Mouse (Mus musculus): ENCODE measurements around the gene Slc12a3. TPM values are rescaled to one million over a fixed set of nuclear protein-coding genes. Genes with fewer than 3 reads are reported as not detected.

Slc12a3 gene
- polyA plus RNA-seq, 1 experiment from 2014 or later, result not detected

- 87% methylated on average over 2 of the region's 2 CpGs for WGBS
- H3K4me1 ChIP-seq, result peaks cover 8% of the 10 kb centered on the region; the same call in 1 of the 2 replicates
- no peaks in the 10 kb centered on the region for H3K9me3 ChIP-seq (replicated peaks)
- H3K36me3 ChIP-seq, result no peaks in the 10 kb centered on the region
- H3K4me3 ChIP-seq, result no peak overlapping the region
- H3K27ac ChIP-seq, result no peak overlapping the region
- DNase-seq (ENCODE audit: low spot score), result no peak
- no peaks in the 10 kb centered on the region for H3K27me3 ChIP-seq (ENCODE audit: low read depth, poor library complexity, severe bottlenecking)
Observed at GRCm38 (mm10) chr8:94363906-94364305, 34.9 kb downstream of the Slc12a3 start.

DNA sequence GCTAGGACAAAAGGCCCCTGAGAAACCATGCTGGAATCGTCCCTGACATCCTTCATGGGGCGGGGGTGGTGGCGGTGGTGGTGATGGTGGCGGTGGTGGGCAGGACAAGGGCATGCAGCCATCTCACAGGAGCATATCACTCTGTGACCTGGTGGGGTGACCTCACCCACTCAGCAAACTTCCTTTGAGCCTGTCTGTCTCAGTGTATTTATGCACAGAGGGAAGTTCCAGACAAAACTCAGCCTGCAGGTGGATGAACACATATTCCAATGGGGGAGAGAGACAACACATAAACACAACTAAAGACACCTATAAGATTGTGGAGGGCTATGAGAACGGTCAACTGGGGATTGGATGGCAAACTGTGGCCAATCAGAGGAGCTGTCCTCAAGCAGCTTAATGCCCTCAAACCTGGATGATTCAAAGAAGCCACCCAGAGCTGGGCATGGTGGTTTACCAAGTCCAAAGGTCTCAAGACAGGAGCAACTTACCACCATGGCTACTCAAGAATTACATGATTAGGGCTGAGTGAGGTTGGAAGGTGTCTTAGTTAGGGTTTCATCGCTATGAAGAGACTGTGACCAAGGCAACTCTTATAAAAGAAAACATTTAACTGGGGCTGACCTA is 35.8 kb downstream of the Slc12a3 start:
- WGBS, result 92% methylated on average over 6 of the region's 6 CpGs
- H3K27me3 ChIP-seq (ENCODE audit: low read depth, poor library complexity, severe bottlenecking), result no peaks in the 10 kb centered on the region
- peaks cover 8% of the 10 kb centered on the region; the same call in 1 of the 2 replicates for H3K4me1 ChIP-seq
- DNase-seq (ENCODE audit: low spot score), result no peak
- no peak overlapping the region for H3K27ac ChIP-seq
- H3K9me3 ChIP-seq (replicated peaks), result no peaks in the 10 kb centered on the region
- H3K4me3 ChIP-seq, result no peak overlapping the region
- no peaks in the 10 kb centered on the region for H3K36me3 ChIP-seq

DNA sequence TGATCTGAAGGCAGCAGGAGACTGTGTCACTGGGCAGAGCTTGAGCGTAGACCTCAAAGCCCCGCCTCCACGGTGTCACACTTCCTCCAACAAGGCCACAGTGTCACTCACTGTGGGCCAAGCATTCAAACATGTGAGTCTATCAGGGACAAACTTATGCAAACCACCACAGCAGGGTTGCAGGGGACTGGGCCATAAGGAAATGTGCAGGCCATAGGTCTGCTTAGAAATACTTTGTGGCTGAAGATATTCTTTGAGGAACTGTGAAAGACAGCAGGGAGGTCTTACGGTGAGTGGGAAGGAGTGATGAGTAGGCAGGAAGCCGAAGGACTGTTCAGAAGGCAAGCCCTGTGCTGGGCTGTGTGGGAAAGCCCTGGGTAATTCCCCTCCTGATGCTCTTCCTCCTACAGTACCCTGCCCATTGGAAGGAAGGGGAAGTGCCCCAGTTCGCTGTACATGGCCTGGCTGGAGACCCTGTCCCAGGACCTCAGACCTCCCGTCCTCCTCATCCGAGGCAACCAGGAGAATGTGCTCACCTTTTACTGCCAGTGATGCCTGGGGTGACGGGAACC is 36.5 kb downstream of the Slc12a3 start:
- Histone ChIP-seq H3K4me1 (peaks cover 11% of the 10 kb centered on the region; the same call in 1 of the 2 replicates), H3K9me3 (replicated peaks) (no peaks in the 10 kb centered on the region), H3K27ac (no peak overlapping the region), H3K36me3 (no peaks in the 10 kb centered on the region), H3K4me3 (no peak overlapping the region), H3K27me3 (ENCODE audit: low read depth, poor library complexity, severe bottlenecking) (no peaks in the 10 kb centered on the region)
- no peak for DNase-seq (ENCODE audit: low spot score)
- WGBS, result 83% methylated on average over 9 of the region's 9 CpGs

- 84% methylated on average over 5 of the region's 5 CpGs for WGBS
Observed at GRCm38 (mm10) chr8:94370839-94371238, 41.8 kb downstream of the Slc12a3 start.

DNA sequence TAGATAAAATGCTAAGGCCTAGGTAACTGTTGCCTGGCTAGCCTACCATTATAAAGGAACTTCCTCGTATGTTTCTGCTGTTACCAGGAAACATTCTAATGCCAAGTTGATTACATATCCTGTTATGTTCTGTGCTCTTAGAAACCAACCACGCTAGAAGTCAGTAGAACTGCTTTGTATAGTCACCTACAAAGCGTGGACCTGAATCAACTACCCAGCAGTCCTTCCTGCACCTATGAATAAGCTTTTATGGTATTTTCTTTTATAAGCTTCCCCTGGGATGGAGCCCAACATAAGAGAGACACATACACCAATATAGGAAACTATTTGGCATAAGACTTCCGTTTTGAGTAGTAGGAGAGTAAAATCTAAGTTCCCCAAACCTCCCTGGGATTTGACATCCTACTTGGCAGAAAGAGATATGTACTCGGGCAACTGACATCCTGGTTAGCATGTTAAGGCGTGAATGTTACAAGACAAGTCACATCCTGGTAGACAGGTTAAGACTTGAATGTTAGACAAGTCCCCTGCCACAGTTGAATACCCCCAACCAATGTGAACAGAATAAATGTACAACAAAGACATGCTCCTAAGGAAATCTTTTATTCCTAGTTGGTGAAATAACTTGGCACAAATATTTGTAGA is 44.1 kb downstream of the Slc12a3 start:
- Histone ChIP-seq H3K9me3 (replicated peaks) (no peaks in the 10 kb centered on the region), H3K27ac (no peak overlapping the region), H3K4me1 (peaks cover 11% of the 10 kb centered on the region), H3K36me3 (no peaks in the 10 kb centered on the region), H3K27me3 (ENCODE audit: low read depth, poor library complexity, severe bottlenecking) (no peaks in the 10 kb centered on the region), H3K4me3 (no peak overlapping the region)
- DNase-seq (ENCODE audit: low spot score), result no peak
- 90% methylated on average over 6 of the region's 6 CpGs for WGBS

More at GRCm38 (mm10) chr8:94370839-94371238, 41.8 kb downstream of the Slc12a3 start:
- DNase-seq (ENCODE audit: low spot score), result no peak
- no peaks in the 10 kb centered on the region for H3K36me3 ChIP-seq
- H3K4me1 ChIP-seq, result peaks cover 8% of the 10 kb centered on the region; the same call in 1 of the 2 replicates
- H3K27me3 ChIP-seq (ENCODE audit: low read depth, poor library complexity, severe bottlenecking), result no peaks in the 10 kb centered on the region
- H3K9me3 ChIP-seq (replicated peaks), result no peaks in the 10 kb centered on the region
- H3K4me3 ChIP-seq, result no peak overlapping the region
- no peak overlapping the region for H3K27ac ChIP-seq

DNA sequence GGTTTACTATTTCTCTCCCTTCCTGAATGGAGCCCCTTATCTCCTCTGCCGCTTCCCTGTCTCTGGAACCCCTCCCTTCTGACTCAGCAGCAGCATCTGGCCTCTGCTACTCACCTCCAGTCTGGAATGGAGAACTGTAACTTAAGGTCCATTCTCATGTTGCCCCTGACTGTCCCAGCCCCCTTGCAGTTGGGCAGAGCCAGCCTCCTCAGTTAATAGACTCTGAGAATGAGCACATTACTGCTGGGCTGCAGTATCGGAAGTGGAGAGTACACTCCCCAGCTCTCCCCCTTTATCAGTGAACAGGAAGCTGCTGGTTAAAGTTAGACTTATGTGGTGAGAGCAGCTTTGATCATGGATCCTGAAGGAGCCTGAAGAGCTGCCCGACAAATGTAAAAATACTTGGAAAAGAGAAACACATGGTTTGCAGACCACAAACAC is 46.6 kb downstream of the Slc12a3 start:
- H3K27ac ChIP-seq, result no peak overlapping the region
- WGBS, result 40% methylated on average over 3 of the region's 3 CpGs

DNA sequence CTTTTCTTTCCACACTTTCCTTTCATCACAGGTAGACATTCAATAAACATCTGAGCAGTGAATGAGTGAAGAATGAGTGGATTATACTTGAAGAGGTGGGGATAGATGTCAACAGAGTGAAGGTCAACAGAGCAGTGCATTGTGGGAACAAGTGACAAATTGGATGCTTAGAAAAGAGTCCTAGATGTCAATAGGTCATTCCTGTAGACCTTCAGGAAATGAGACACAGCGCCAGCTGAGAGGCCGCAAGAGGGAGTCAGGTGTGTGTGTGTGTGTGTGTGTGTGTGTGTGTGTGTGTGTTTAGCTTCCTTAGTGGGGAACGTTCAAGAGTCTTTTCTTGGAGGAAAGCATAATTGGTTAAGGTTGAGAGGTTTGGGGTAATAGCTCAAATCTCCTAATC is 47.2 kb downstream of the Slc12a3 start:
- Histone ChIP-seq H3K27ac (no peak overlapping the region), H3K36me3 (no peaks in the 10 kb centered on the region), H3K4me3 (no peak overlapping the region), H3K27me3 (ENCODE audit: low read depth, poor library complexity, severe bottlenecking) (no peaks in the 10 kb centered on the region), H3K4me1 (peaks cover 4% of the 10 kb centered on the region), H3K9me3 (replicated peaks) (no peaks in the 10 kb centered on the region)
- WGBS, result 78% methylated on average over 3 of the region's 3 CpGs
- no peak for DNase-seq (ENCODE audit: low spot score)

More for the DNA sequence above, 46.6 kb downstream of the Slc12a3 start:
- no peaks in the 10 kb centered on the region for H3K36me3 ChIP-seq
- no peak for DNase-seq (ENCODE audit: low spot score)
- H3K9me3 ChIP-seq (replicated peaks), result no peaks in the 10 kb centered on the region
- H3K27me3 ChIP-seq (ENCODE audit: low read depth, poor library complexity, severe bottlenecking), result no peaks in the 10 kb centered on the region
- no peak overlapping the region for H3K4me3 ChIP-seq
- H3K4me1 ChIP-seq, result peaks cover 6% of the 10 kb centered on the region

- WGBS, result 85% methylated on average over 2 of the region's 2 CpGs
- no peak overlapping the region for H3K4me3 ChIP-seq
- no peaks in the 10 kb centered on the region for H3K27me3 ChIP-seq (ENCODE audit: low read depth, poor library complexity, severe bottlenecking)
- no peak overlapping the region for H3K27ac ChIP-seq
- peaks cover 4% of the 10 kb centered on the region for H3K4me1 ChIP-seq
- DNase-seq (ENCODE audit: low spot score), result no peak
- H3K36me3 ChIP-seq, result no peaks in the 10 kb centered on the region
- no peaks in the 10 kb centered on the region for H3K9me3 ChIP-seq (replicated peaks)
Observed at GRCm38 (mm10) chr8:94376580-94376979, 47.6 kb downstream of the Slc12a3 start.

- Histone ChIP-seq H3K27me3 (ENCODE audit: low read depth, poor library complexity, severe bottlenecking) (no peaks in the 10 kb centered on the region), H3K27ac (no peak overlapping the region), H3K4me3 (no peak overlapping the region), H3K9me3 (replicated peaks) (no peaks in the 10 kb centered on the region), H3K36me3 (no peaks in the 10 kb centered on the region), H3K4me1 (peaks cover 4% of the 10 kb centered on the region)
- no peak for DNase-seq (ENCODE audit: low spot score)
- 87% methylated on average over 4 of the region's 4 CpGs for WGBS
Observed at GRCm38 (mm10) chr8:94377031-94377430, 48.0 kb downstream of the Slc12a3 start.

DNA sequence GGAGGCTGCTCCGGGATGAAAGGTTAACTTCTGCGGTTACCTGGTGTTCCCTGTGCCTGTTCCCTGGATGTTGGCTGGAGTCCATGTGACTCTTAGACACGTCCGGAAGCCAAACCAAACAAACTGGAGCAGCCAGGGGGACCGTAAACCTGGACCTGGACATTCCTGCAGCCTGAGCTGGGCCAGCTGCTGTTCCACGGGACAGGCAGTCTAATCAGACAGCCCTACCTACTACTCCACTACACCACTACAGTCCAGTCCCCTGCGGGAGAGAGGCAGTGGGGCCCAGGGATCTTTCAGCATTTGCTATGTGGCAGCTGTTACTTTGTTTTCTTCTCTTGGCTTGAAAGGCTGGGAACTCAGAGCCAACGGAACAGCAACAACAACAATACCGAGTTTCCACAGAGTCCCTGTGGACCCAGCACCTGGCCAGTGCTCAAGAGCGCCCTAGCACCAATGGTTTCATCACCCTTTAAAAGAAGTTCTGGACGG is 48.8 kb downstream of the Slc12a3 start:
- DNase-seq (ENCODE audit: low spot score), result no peak

GRCm38 (mm10) chr8:94378763-94379415 is 49.9 kb downstream of the Slc12a3 start:
- no peaks in the 10 kb centered on the region for H3K36me3 ChIP-seq
- H3K4me1 ChIP-seq, result peaks cover 4% of the 10 kb centered on the region
- WGBS, result 86% methylated on average over 15 of the region's 15 CpGs
- DNase-seq (ENCODE audit: low spot score), result no peak
- H3K4me3 ChIP-seq, result no peak overlapping the region
- H3K27ac ChIP-seq, result no peak overlapping the region
- no peaks in the 10 kb centered on the region for H3K27me3 ChIP-seq (ENCODE audit: low read depth, poor library complexity, severe bottlenecking)
- H3K9me3 ChIP-seq (replicated peaks), result no peaks in the 10 kb centered on the region

More for the DNA sequence above, 48.8 kb downstream of the Slc12a3 start:
- Histone ChIP-seq H3K4me3 (no peak overlapping the region), H3K27me3 (ENCODE audit: low read depth, poor library complexity, severe bottlenecking) (no peaks in the 10 kb centered on the region), H3K9me3 (replicated peaks) (no peaks in the 10 kb centered on the region), H3K4me1 (peaks cover 4% of the 10 kb centered on the region), H3K36me3 (no peaks in the 10 kb centered on the region), H3K27ac (no peak overlapping the region)
- 73% methylated on average over 11 of the region's 11 CpGs for WGBS

GRCm38 (mm10) chr8:94379686-94380085 is 50.7 kb downstream of the Slc12a3 start:
- peaks cover 4% of the 10 kb centered on the region for H3K4me1 ChIP-seq
- 94% methylated on average over 9 of the region's 9 CpGs for WGBS
- no peaks in the 10 kb centered on the region for H3K9me3 ChIP-seq (replicated peaks)
- no peak overlapping the region for H3K4me3 ChIP-seq
- no peaks in the 10 kb centered on the region for H3K36me3 ChIP-seq
- H3K27ac ChIP-seq, result no peak overlapping the region
- no peak for DNase-seq (ENCODE audit: low spot score)
- no peaks in the 10 kb centered on the region for H3K27me3 ChIP-seq (ENCODE audit: low read depth, poor library complexity, severe bottlenecking)

- WGBS, result 91% methylated on average over 7 of the region's 7 CpGs
- H3K9me3 ChIP-seq (replicated peaks), result no peaks in the 10 kb centered on the region
- H3K4me1 ChIP-seq, result peaks cover 19% of the 10 kb centered on the region
- no peak overlapping the region for H3K4me3 ChIP-seq
- no peak overlapping the region for H3K27ac ChIP-seq
- peaks cover under 1% of the 10 kb centered on the region; the same call in 1 of the 2 replicates for H3K36me3 ChIP-seq
- no peaks in the 10 kb centered on the region for H3K27me3 ChIP-seq (ENCODE audit: low read depth, poor library complexity, severe bottlenecking)
- DNase-seq (ENCODE audit: low spot score), result no peak
Observed at GRCm38 (mm10) chr8:94384166-94384565, 55.2 kb downstream of the Slc12a3 start.

Data from limb, embryonic 10.5 days (tissue).